Mouse (Mus musculus) neutrophil, adult 59 days (primary cell): ENCODE results near the gene Terb1. TPM values are rescaled to one million over a fixed set of nuclear protein-coding genes. Genes with fewer than 3 reads are reported as not detected.

Experiments
- total RNA-seq, 2 experiments: library from RNA; stranded (reverse); gene quantifications; 1 replicate in 1 of 2; 2 replicates in 1 of 2; pipeline ENCODE4 v1.2.4; 2023

Gene Terb1
- total RNA-seq = not detected

GRCm38 (mm10) chr8:104509061-104510006 is at the start of gene Terb1:
Gene Terb1, minus strand, starts transcription at chr8:104509910.

DNA sequence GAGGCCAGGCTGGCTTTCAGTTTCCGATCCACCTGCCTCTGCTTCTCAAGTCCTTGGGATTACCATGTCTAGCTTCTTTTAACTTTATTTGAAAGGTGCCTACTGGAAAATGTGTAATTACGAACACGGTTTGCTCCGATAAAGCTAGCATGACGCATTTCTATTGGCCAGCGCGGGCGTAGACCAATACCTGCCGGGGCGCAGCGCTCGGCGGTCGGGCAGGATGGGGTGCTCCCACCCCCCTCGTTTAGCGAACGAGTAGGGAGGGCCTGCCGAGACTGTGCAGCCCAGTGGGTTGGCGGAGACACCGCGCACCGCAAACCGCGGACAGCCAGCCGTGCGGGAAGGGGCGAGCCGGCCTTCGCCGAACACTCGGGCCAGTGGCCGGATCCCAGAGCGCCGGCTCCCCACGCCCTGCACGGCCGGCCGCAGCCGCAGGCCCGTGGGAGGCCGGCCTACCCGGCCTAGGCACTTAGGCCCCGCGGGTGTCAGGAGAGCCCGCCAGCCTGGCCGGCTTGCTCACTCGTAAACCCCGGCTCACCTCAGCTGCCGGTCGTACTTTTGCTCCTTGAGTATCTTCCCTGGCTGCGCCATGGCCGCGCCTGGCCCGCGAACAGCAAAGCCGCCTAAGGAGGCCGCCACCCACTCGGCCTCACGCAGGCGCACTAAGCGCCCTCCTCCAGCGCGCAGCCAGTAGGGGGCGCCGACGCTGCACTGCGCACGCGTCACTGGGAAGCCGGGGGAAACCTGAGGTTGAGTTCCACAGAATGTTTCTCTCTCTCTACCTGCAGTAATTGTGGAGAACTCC is 24.5 kb upstream of the Terb1 start, which contains the start of the genes Nae1 and Car7:
Gene Nae1 (minus strand): TSS at position 667 of the 808 bp plus-strand sequence.
Gene Car7 (plus strand): TSS at position 719 of the 808 bp plus-strand sequence.

DNA sequence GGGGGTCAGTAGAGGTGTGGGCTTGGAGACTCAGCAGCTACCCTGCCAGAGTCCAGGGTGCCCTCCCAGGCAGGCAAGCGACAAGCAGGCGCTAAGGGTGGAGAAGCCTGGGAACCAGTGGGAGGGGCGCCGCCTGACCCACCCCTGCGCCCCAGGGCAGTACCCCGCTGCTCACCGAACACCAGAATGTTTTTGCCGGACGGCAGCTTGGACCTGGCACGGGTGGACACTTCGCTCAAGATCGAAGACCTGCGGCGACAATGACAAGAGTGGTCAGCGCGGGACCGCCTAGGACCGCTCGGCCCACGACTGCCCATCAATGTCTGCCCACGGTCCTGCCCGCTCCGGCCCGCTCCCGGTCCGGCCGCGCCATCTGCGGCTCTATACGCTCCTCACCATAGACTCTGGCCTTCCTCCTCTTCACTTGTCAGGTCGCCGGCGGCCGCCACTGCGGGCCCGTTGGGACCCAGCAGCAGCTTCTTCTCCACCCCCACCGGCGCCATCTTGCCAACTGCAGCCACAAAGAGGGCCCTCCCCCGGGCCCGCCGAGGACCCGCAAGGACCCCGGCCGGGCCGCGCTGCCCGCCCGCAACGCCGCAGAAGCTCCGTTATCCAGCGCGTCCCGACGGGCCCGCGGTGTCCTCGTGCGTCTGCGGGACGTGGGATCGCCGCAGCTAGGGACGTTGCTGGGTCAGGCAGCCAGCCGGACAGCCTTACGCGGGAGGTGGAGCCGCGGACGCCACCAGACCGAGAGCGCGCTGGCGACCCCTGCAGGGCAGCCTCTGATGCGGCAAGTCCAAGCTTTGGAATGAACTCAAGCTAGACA is 67.2 kb downstream of the Terb1 start, which contains the start of gene Dync1li2:
Gene Dync1li2 (minus strand): TSS at position 749 of the 826 bp plus-strand sequence.

Other genes with a start within 250 kb of the Terb1 start
- not detected for gene Cmtm2a, start 216.7 kb downstream of the Terb1 start, total RNA-seq
- gene Gm45711, start 199.8 kb downstream of the Terb1 start, total RNA-seq = not detected
- not detected for gene Cmtm1, start 199.8 kb downstream of the Terb1 start, total RNA-seq
- not detected for gene Gm11020, start 188.3 kb downstream of the Terb1 start, total RNA-seq
- gene Cmtm2b, start 187.7 kb downstream of the Terb1 start, total RNA-seq = not detected
- 10 to 100 TPM; 29.6 to 41.0 TPM for gene Cmtm3, start 170.5 kb downstream of the Terb1 start, total RNA-seq
- under 1 TPM; 0.49 to 0.86 TPM for gene Cmtm4, start 114.1 kb downstream of the Terb1 start, total RNA-seq
- 10 to 100 TPM; 45.2 to 65.7 TPM for gene Dync1li2, start 66.9 kb downstream of the Terb1 start, total RNA-seq
- gene Nae1, start 24.7 kb upstream of the Terb1 start, total RNA-seq = 10 to 100 TPM; 11.6 to 13.2 TPM
- gene Car7, start 24.8 kb upstream of the Terb1 start, total RNA-seq = not detected
- gene Pdp2, start 81.5 kb upstream of the Terb1 start, total RNA-seq = 1 to 10 TPM; 3.6 to 3.7 TPM
- not detected for gene Cdh16, start 114.5 kb upstream of the Terb1 start, total RNA-seq
- gene Rrad, start 121.4 kb upstream of the Terb1 start, total RNA-seq = 1 to 10 TPM; 1.1 to 3.6 TPM
- gene Ciao2b, start 132.1 kb upstream of the Terb1 start, total RNA-seq = 10 to 100 TPM; 13.8 to 16.1 TPM
- not detected for gene Ces2a, start 224.1 kb upstream of the Terb1 start, total RNA-seq